Comparison of ENCODE assay signal across 8 mouse cellular contexts in the genomic region with DNA sequence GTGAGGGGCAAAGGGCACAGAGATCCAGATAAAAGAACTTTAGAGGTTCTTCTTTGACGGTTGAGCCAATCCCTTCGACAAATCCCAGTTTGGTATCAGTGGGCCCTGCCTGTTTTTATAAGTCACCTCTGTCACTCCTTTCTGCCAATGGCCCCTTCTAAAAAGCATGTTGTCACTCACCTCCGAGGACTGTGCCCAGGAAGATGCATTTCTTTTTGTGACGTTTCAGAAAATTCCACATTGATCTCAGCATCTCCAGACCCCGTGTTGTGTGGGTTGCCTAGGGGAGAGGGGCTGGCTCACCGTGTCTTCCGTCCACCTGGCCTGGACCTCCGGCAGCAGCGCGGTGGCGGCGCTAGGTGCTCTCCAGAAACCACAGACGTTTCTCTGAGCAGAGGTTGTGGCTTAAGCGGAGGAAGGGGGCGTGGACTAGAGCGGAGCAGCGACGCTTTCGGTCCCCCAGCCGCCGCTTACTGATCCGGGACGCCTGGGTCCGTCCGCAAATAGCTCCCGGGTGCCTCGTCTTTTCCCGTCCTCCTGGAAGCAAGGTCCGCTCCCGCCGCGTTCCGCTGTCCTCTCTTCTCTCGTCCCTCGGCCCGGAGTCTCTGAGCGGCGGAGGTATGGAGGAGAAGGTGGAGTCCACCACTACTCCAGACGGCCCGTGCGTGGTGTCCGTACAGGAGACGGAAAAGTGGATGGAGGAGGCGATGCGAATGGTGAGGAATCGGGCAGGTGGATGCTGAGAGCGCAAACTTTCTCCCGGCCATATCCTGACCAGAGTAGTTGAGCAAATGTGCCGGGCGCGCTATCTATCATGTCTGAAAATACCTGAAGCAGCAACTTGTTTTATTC. TPM values are rescaled to one million over a fixed set of nuclear protein-coding genes. Genes with fewer than 3 reads are reported as not detected.
DNase-seq lines count a peak whose midpoint lies in the region; ATAC-seq lines count a peak whose summit lies in the region.

Gene Adat2, plus strand, starts transcription at position 249 of the 852 bp plus-strand sequence.
Gene Pex3, minus strand, starts transcription at position 497 of the 852 bp plus-strand sequence.

- H3K9me3 ChIP-seq in intestine, embryonic 14.5 days (ENCODE audit: control insufficient read depth, low read length), result no peaks in the 10 kb centered on the region

- H3K4me2 ChIP-seq in intestine, embryonic 14.5 days (ENCODE audit: low read length), result peak within 1 kb of the TSS; percentile 86

- peak within 1 kb of the TSS; percentile 76 for H3K9ac ChIP-seq in intestine, embryonic 14.5 days (ENCODE audit: low read length)

- peak; percentile 89 for DNase-seq in adipocyte (ENCODE audit: low spot score)
- DNase-seq in embryo, embryonic 10 days (ENCODE audit: low spot score), result peak; percentile 95
- DNase-seq in gastrocnemius, postnatal 14 days, result peak; percentile 91
- peak; percentile 98 for DNase-seq in intestine, embryonic 14.5 days (ENCODE audit: low spot score)
- peak; percentile 83 to 89 for DNase-seq in left cerebral cortex, postnatal 14 days (ENCODE audit: low spot score in 2 of 2)
- DNase-seq in mesoderm, embryonic 11.5 days (ENCODE audit: low read depth, low spot score), result peak; percentile 93
- DNase-seq in right cerebral cortex, postnatal 36 days (ENCODE audit: low spot score in 2 of 2), result peak; percentile 72 to 76
- peak; percentile 89 for DNase-seq in yolk sac, embryonic 10.5 days (ENCODE audit: low spot score)

- ATAC-seq in intestine, embryonic 14.5 days (replicated peaks; ENCODE audit: low FRiP score, low TSS enrichment, low read depth), result peak; percentile 97

- peak within 1 kb of the TSS; percentile 40; the same call in 1 of the 2 replicates for H3K27ac ChIP-seq in intestine, embryonic 14.5 days (ENCODE audit: low read depth)

- H3K4me3 ChIP-seq in intestine, embryonic 14.5 days (ENCODE audit: low read depth, low read length), result peak within 1 kb of the TSS; percentile 72

- H3K36me3 ChIP-seq in intestine, embryonic 14.5 days (ENCODE audit: control insufficient read depth, insufficient read depth, low read length), result no peaks in the 10 kb centered on the region

- intact Hi-C loops in gastrocnemius, postnatal 14 days (cut with DNase I; ENCODE audit: low total_unique reads), result no loop called here
- intact Hi-C loops in left cerebral cortex, postnatal 14 days (cut with DNase I), result no loop called here

- 0 out of 2 replicates have a peak, but pooled peaks cover 6% of the 10 kb centered on the region for H3K4me1 ChIP-seq in intestine, embryonic 14.5 days (replicated peaks; ENCODE audit: control insufficient read depth, insufficient read depth, low read length)

- no peaks in the 10 kb centered on the region for H3K27me3 ChIP-seq in intestine, embryonic 14.5 days (replicated peaks; ENCODE audit: control insufficient read depth, insufficient read depth, low read length)

- WGBS in intestine, embryonic 14.5 days, result under 1% methylated on average over 51 of the region's 51 CpGs

RNA-seq across cellular contexts. Expression of gene Adat2, which starts in this region (rescaled TPM):
- 1 to 10 TPM; 3.0 to 3.5 TPM for total RNA-seq in gastrocnemius, postnatal 14 days (2021)
- polyA plus RNA-seq in intestine, embryonic 14.5 days (2014; fragmentation: Nextera tagmentation; extraction: Ambion mirVana), result 5.8 and 6.5 TPM in 2 replicates
- 1 to 10 TPM; 7.8 to 8.0 TPM for total RNA-seq in left cerebral cortex, postnatal 14 days (2021)

RNA-seq across cellular contexts. Expression of gene Pex3, which starts in this region (rescaled TPM):
- 10 to 100 TPM; 12.3 to 12.8 TPM for total RNA-seq in gastrocnemius, postnatal 14 days (2021)
- 25.1 and 25.3 TPM in 2 replicates for polyA plus RNA-seq in intestine, embryonic 14.5 days (2014; fragmentation: Nextera tagmentation; extraction: Ambion mirVana)
- 10 to 100 TPM; 22.7 to 29.1 TPM for total RNA-seq in left cerebral cortex, postnatal 14 days (2021)

Comparison
In these comparisons a context has a peak if more than half of its experiments do, and no peak if none do; other contexts are left out.
1. Peak in every context shown above with its lines: DNase-seq, ATAC-seq, H3K4me3 ChIP-seq and H3K27ac ChIP-seq.